Mouse (Mus musculus): ENCODE results near the gene Adora3.

DNA sequence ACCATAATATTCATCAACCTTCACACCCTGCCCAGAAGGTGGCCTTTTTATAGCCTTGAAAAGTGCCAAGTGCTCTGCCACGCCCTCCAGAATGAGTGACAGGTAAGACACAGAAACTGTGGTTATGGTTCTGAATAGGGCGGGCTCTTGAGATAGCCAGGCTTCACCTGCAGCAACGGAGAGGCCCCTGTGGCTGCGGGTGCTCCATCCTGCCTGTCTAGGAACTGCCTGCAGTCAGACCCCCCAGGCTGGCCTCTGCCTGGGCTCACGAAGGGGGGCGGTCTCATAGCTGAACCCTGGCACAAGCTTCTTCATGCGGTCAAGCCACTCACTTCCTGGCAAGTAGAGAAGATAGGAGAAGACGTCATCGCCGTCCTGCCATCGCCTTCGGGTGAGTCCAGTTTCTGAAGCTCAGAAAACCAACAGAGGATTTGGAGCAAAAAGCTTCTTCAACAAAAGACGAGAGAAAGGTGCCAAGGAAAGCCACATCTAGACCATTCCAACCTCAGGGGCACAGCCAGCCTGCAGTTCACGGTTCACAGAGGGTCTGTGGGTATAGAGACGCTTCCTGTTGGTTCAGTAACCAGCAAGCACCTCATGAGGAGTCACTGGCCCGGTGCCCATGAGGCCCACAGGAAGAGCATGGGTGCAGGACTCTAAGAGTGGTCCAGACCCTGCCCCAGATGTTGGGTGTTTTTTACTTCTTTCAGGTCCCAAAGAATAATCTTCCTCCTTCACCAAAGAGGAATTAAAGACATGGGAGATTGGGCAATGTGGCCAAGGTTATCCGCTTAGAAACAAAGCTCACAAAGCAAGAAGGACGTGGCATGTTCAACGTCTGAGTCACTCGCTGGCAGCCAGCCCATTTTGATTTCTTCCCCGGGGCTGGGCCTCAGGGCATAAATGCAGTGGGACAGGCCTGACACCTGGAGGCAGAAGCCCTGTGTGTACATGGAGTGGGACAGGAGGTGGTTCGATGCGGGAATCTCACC lies 24.2 kb downstream of the Adora3 start:
- TF ChIP-seq POLR2A (IDR thresholded peaks at IDR 0.05; ENCODE audit: insufficient read depth, low read depth, low read length) (0 out of 2 replicates have a peak, but pooled peaks have one; percentile 16), CTCF (IDR thresholded peaks at IDR 0.05) (no peak; the same call in 1 of the 2 replicates)

All from heart, adult 2 months (tissue).